Mouse (Mus musculus): Measurements from ENCODE around the gene Tpsb2. TPM values are rescaled to one million over a fixed set of nuclear protein-coding genes. Genes with fewer than 3 reads are reported as not detected.
A peak's percentile ranks its signal among the peaks of the same experiment; 100 is the strongest.

Gene Tpsb2
- total RNA-seq, 2 experiments from 2014 or later, result 0.26 TPM; not detected in 1

DNA sequence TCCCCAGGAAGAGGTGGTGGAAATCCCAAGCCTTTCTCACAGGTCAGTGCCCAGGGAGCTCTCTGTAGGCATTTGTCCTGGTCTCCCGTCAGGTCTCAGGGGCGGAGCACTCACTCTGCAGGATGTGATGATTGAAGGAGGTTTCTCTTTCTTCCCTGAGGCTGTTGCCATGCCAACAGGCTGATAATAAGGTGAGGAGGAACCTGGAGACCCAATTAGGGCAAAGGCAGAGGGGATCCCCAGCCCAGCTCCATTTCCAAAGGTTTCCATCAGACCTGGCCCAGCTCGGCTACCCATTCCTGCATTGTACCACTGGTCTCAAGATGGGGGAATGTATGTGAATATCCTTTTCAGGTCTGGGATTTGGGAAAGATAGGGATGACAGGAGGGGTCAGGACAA, 38.1 kb downstream of the Tpsb2 start:
- no peak for DNase-seq (ENCODE audit: low spot score in 2 of 2)
- intact Hi-C loops (cut with DNase I), result no loop called here

DNA sequence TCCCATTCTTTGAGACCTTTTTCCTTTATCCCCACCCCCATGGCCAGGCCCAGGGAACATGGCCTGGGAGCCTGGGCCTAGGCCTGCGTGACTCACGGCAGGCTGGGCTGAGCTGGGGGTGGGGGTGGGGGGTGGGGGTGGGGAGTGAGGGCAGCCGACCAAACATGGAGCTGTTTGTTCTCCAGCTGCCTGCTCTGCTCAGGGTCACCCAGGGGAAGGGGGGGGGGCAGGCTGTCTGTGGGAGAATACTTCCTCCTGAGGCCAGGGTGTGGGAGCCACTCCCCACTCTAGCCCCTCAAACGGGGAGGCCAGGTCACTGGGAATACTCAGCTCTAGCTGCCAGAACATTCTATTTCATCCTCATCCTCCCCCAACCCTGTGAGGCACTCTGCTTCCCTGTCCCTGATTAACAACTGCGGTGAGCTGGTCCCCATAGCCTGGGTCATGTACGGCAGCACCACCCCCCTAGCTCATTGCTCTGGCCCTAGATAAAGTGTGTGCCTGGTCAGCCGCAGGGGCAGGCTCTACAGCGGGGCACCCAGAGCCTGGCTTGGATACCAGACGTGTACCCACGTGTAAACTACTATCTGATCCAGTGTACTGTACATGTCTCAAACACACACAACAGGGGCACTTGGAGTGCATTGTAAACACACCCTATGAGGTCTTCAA, 39.3 kb downstream of the Tpsb2 start:
- DNase-seq (ENCODE audit: low spot score in 2 of 2), result no peak
- intact Hi-C loops (cut with DNase I), result no loop called here

DNA sequence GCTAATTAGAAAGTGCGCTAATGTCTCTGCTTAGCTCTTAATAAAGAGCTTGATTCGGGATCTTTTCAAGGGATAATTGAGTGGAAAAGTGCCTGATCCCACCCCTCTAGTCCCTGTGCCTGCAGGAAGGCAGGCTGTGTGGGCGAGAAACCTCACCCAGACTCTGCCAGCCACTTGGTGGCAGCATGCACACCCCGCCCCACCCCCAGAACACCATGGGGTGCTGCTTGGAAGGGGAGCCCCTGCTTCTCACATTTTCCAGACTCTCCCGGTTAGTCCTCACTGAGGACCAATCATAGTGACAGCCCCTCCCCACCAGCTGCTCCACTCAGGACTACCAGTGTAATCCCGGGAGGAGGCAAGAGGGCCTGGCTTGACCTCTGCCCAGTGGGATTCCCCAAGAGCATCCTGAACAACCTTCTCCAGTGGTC, 39.9 kb downstream of the Tpsb2 start:
- DNase-seq (ENCODE audit: low spot score in 2 of 2), result peak; percentile 69 to 70
- intact Hi-C loops (cut with DNase I), result no loop called here

DNA sequence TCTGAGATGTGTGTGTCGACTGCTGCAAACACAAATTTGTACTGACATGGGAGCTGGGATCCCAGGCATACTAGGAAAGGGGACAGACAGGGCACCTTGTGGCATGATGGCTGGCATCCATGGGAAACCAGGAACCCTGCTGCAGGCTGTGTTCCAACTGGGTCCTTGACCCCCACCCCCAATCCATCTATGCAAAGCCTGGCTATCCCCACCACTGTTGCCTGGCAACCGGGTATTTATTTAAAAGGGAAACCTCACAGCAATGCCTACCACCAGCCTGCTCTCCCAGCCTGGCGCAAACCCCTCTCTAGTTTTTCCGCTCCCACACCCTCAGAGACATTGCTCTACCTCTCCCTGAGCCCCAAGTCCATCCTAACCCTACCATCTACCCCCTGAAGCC, 41.2 kb downstream of the Tpsb2 start:
- intact Hi-C loops (cut with DNase I), result no loop called here
- peak; percentile 49 to 54 for DNase-seq (ENCODE audit: low spot score in 2 of 2)

DNA sequence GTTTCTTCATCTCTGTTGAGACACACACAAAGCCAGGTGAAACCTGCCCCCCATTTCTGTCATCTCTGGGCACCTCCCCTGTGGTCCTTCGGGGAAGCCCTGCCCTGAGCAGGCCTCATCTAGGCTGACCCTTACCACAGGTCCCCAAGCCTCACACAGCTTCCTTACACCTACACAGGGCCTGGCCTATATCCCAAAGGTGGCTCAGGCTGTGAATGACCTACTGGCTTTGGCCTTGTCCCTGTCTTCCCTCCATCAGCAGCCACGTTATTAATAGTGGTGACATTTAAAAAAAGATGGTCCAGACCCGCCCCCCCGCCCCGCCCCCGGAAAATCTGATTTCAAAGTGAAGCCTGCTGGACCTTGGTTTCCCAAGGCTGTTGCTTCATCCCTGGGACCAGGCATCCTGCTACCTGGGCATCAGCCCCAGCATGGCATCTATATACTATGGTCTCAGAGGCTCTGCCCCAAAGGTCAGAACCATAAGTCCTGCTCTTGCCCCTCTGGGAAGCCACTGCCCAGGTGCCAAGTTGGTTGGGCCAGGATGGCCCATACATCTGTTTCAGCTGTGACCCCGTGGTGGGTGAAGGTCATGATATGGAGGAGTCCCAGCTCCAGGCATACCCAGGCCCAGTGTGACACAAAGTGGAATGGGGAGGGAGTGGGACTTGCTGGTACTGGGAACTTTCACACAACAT, 42.3 kb downstream of the Tpsb2 start:
- intact Hi-C loops (cut with DNase I), result no loop called here
- DNase-seq (ENCODE audit: low spot score in 2 of 2), result no peak

DNA sequence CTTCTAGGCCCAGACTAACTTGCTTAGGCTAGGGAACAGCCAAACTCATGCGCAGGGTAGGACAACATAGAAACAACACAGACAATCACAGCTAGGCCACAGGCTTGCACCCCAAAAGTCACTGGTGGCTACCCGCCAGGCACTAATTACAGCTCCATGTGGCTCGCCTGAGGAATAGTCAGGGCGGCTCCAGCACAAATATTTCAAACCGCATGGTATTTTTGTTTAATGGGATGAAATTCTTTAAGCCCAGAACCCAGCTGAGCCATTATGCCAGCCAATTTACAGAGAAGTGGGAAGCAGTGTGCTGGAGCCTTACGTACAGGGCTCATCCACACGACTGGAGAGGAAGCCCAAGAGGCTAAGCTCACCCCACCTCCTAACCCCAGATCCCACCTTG, 43.5 kb downstream of the Tpsb2 start:
- intact Hi-C loops (cut with DNase I), result no loop called here

DNA sequence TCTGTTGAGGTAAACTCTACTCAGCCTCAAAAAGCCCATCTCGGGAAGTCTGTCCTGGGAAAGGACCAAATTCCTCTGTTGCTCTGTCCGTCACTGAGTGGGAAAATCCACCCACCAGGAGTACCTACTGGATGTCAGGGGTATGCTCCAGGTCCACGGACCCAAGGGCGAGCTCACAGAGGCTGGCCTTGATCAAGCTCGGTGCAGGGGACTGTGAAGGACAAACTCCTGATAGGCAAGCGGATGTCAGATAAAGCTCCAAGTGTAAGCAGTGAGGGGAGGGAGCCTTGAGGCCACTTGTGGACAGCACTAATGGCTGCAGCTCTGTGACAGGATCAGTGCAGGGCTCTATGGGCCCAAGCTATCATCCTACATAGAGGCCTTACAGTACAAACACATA, 44.1 kb downstream of the Tpsb2 start:
- intact Hi-C loops (cut with DNase I), result no loop called here
- DNase-seq (ENCODE audit: low spot score in 2 of 2), result no peak

More for the DNA sequence above, 43.5 kb downstream of the Tpsb2 start:
- DNase-seq (ENCODE audit: low spot score in 2 of 2), result no peak

DNA sequence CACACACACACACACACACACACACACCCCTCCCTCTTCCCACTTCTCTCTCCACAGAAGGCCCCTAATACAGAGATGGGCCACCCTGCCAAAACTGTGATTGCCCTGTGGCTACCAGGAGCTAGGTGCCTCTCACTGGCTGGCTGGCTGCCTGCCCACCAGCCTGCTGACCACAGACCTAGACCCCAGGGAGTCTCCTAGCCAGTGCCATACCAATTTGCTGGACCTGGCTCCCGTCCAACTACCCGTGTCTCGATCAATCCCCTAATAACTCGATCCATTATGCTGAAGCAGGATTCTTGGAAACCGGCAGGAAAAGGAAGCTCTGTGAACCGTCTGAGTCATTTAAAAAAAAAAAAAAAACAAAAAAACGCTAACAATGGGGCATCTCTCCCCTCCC, 44.7 kb downstream of the Tpsb2 start:
- intact Hi-C loops (cut with DNase I), result no loop called here
- no peak for DNase-seq (ENCODE audit: low spot score in 2 of 2)

DNA sequence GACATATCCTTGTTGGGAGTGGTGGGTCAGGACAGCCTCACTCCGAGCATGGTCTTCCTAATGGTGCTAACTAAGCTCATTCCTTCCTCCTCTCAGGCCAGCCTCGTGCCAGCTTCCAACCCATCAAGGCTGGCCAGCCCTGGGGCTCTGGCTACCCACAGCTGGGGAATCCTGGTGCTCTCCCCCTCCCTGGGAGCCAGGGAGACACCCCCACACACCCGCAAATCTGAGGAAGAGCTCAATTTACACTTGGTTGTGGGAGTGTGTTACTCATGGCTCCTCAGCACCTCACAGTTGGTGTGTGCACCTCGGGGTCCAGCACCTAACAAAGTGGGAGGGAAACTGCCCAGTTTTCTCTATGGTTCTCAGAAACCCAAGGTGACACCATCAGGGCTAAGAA, 45.1 kb downstream of the Tpsb2 start:
- intact Hi-C loops (cut with DNase I), result no loop called here
- DNase-seq (ENCODE audit: low spot score in 2 of 2), result no peak

DNA sequence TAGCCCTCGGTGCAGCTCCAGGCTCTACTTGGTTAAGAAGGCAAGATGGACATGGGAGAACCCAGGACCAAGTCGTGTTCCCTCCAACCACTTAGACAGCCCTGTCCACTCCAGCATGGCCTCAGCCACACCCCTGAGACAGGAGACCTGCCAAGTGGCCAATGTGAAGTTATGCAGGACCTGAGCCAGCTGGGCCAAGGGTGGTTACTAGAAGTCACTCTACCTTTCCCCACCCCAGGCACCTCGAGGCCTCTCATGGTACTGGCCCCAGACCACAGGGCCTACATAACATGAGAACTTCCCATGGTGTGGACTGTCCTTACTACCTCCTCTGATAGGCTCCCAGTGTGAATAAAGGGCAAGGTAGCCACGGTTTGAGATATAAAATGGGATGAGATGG, 48.1 kb downstream of the Tpsb2 start:
- no peak for DNase-seq (ENCODE audit: low spot score in 2 of 2)
- intact Hi-C loops (cut with DNase I), result no loop called here

DNA sequence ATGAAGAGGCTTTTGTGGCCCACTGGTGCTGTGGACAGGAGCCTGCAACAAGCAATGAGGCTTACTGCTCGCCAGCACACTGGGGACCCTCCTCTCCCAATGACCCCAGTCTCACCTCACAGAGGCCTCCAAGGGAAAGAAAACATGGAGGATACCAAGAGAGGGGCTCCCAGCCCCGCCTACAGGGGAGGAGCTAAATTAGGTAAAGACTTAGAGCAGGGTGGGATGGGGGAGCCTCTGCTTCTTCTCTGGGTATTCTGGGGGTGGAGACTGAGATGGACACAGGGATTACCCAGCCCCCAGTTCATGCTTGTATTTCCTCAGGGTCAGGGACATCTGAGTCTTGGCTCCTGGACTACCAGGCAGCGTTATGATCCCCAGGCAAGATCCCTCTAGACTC, 48.8 kb downstream of the Tpsb2 start:
- no peak for DNase-seq (ENCODE audit: low spot score in 2 of 2)
- intact Hi-C loops (cut with DNase I), result no loop called here

DNA sequence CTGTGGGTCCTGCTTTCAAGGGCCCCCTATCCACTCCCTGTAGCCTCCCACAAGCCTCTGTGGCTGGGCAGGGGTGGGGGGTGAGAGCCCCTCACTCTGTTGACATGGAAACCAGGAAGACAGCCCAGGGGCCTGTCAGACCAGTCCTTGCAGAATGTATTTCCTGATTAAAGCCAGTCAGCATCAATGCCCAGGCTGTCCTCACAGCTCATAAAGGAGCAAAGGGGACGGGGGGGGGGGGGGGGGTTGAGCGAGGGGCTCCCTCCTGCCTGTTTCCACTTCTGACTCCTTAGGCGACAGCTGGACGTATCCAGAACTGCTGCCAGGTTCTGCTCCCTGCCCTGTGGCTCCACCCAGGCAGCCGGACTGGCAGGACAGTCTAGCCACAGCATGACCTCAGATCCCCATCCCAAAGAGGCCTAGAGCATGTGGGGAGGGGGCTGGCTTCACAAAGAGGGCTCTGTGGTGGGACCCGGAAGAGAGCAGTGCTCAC, 49.4 kb downstream of the Tpsb2 start:
- DNase-seq (ENCODE audit: low spot score in 2 of 2), result no peak
- intact Hi-C loops (cut with DNase I), result no loop called here

DNA sequence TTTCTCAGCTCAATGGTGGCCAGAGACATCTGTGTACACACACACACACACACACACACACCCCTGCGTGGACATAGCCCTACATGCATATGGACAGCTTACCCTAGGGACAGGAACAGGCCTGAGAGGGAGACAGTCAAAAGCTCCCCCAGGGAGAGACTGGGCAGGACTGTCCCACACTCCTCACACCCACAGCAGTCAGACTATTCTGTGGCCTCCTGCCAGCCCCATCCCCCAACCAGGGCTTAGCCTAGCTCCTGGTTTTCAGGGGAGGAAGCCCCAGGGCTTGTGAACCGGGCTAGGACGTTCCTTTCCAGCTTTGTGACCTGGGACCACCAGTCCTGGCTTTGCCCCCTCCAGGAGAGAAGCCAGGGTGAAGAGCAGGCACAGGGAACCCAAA, 50.1 kb downstream of the Tpsb2 start:
- intact Hi-C loops (cut with DNase I), result no loop called here
- DNase-seq (ENCODE audit: low spot score in 2 of 2), result no peak

DNA sequence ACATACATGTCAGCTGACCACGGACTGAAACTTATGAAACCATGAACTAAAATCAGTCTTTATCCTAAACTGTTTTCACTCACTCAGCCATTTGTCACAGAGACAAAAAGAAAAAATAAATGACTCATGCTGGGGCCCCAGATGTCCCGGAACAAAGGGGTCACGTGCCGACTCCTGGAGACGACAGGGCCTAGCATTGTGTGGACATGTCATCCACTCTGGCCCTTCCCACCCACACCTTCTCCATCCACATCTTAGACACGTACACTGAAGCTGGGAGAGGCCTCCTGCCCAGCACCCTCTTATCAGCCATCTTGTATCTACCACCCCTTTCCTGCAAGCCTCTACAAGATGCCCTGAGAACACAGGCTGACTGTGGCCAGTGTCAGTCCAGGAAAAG, 51.9 kb downstream of the Tpsb2 start:
- intact Hi-C loops (cut with DNase I), result no loop called here
- DNase-seq (ENCODE audit: low spot score in 2 of 2), result no peak

Other genes with a start within 250 kb of the Tpsb2 start
- 1 to 10 TPM; 1.9 to 2.3 TPM for gene Ptx4, start 245.5 kb upstream of the Tpsb2 start, total RNA-seq (2021)
- 10 to 100 TPM; 49.7 to 52.2 TPM for gene Clcn7, start 232.9 kb upstream of the Tpsb2 start, total RNA-seq (2021)
- under 1 TPM in 1 of 2 experiments, not detected in 1; 0.24 TPM for gene Ccdc154, start 203.8 kb upstream of the Tpsb2 start, total RNA-seq (2021)
- not detected for gene Gm38655, start 190.8 kb upstream of the Tpsb2 start, total RNA-seq (2021)
- 10 to 100 TPM; 18.4 to 20.0 TPM for gene BC003965, start 181.8 kb upstream of the Tpsb2 start, total RNA-seq (2021)
- gene Unkl, start 177.9 kb upstream of the Tpsb2 start, total RNA-seq (2021), result 10 to 100 TPM; 33.4 to 38.6 TPM
- gene Gnptg, start 126.2 kb upstream of the Tpsb2 start, total RNA-seq (2021), result 10 to 100 TPM; 72.2 to 73.5 TPM
- gene Tsr3, start 126.1 kb upstream of the Tpsb2 start, total RNA-seq (2021), result 10 to 100 TPM; 25.0 to 27.2 TPM
- gene Baiap3, start 109.9 kb upstream of the Tpsb2 start, total RNA-seq (2021), result 10 to 100 TPM; 15.2 to 23.8 TPM
- gene Ube2i, start 91.7 kb upstream of the Tpsb2 start, total RNA-seq (2021), result 100 to 1,000 TPM; 211 to 216 TPM
- not detected for gene Prss34, start 67.9 kb upstream of the Tpsb2 start, total RNA-seq (2021)
- not detected for gene Prss28, start 57.7 kb upstream of the Tpsb2 start, total RNA-seq (2021)
- not detected for gene Prss29, start 47.7 kb upstream of the Tpsb2 start, total RNA-seq (2021)
- gene Tpsab1, start 20.7 kb upstream of the Tpsb2 start, total RNA-seq (2021), result not detected
- gene Tpsg1, start 3.0 kb downstream of the Tpsb2 start, total RNA-seq (2021), result not detected
- gene Cacna1h, start 67.5 kb downstream of the Tpsb2 start, total RNA-seq (2021), result 10 to 100 TPM; 42.1 to 43.2 TPM
- 1 to 10 TPM; 1.5 to 3.8 TPM for gene Tekt4, start 88.3 kb downstream of the Tpsb2 start, total RNA-seq (2021)
- under 1 TPM; 0.15 to 0.26 TPM for gene Sstr5, start 131.0 kb downstream of the Tpsb2 start, total RNA-seq (2021)
- gene Sox8, start 204.4 kb downstream of the Tpsb2 start, total RNA-seq (2021), result 10 to 100 TPM; 62.2 to 70.1 TPM
- gene Lmf1, start 212.8 kb downstream of the Tpsb2 start, total RNA-seq (2021), result 10 to 100 TPM; 22.1 to 23.4 TPM